Mouse (Mus musculus) brain, embryonic 14.5 days (tissue): ENCODE measurements around the gene Klhl21. TPM values are rescaled to one million over a fixed set of nuclear protein-coding genes. Genes with fewer than 3 reads are reported as not detected.

Experiments used
- DNase-seq: peaks from one replicate; pipeline ENCODE4 v3.0.0-alpha.2; 2011; ENCODE audit warnings: low read depth
- CTCF ChIP-seq: fragments of 200-500 bp; IDR thresholded peaks from 2 replicates; pipeline ENCODE4 v1.5.1; 2012; ENCODE audit warnings: inconsistent platforms, mild to moderate bottlenecking, moderate library complexity, borderline replicate concordance; ENCODE audit not compliant: insufficient read depth, insufficient read length; ENCODE audit errors: extremely low read depth
- POLR2A ChIP-seq: fragments of 200-500 bp; IDR thresholded peaks from 2 replicates; pipeline ENCODE4 v1.6.1; 2012; ENCODE audit warnings: mild to moderate bottlenecking, inconsistent platforms, borderline replicate concordance; ENCODE audit not compliant: poor library complexity, insufficient read depth, insufficient read length, severe bottlenecking; ENCODE audit errors: extremely low read depth
- polyA plus RNA-seq: library from polyadenylated mRNA; depleted of rRNA; stranded (reverse); fragments of >200 nt; gene quantifications from 2 replicates; pipeline ENCODE4 v1.2.3, GENCODE M21; 2012

Gene Klhl21
- polyA plus RNA-seq, 1 experiment: 5.0 TPM

DNA sequence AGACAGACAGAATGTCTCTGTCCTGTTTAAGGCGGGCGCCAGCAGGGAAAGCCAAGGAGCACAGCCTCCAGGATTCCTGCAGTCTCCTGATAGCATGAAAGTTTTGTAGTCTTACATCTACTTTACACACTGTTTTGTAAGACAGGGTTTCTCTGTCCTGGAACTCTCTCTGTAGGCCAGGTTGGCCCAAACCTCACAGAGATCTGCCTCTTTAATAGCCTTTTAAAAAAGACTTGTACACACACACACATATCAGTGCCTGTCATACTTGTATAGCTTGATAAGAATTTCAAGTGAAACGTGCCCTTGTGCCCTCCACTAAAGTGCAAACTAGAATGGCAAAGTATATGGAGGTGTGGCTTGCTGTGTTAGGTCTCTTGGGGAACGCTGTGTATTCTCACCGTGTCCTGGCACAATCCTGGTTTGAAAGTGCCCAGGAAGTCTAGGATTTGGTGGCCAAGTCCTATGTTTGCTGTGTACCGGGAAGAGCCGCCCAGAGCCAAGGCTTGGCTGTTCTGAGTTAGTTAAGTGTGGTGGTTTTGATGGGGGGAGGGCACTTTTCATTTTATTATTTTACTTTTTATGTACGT is 2.7 kb downstream of the Klhl21 start:
- no peak for DNase-seq
- TF ChIP-seq POLR2A: no peak
- TF ChIP-seq CTCF: no peak

- TF ChIP-seq CTCF (no peak), POLR2A (no peak)
Measured at GRCm38 (mm10) chr4:152012109-152012508, 3.5 kb downstream of the Klhl21 start.

GRCm38 (mm10) chr4:152013036-152013813 is 4.6 kb downstream of the Klhl21 start:
- TF ChIP-seq POLR2A: no peak
- TF ChIP-seq CTCF: no peak
- no peak for DNase-seq

More at GRCm38 (mm10) chr4:152012109-152012508, 3.5 kb downstream of the Klhl21 start:
- no peak for DNase-seq

DNA sequence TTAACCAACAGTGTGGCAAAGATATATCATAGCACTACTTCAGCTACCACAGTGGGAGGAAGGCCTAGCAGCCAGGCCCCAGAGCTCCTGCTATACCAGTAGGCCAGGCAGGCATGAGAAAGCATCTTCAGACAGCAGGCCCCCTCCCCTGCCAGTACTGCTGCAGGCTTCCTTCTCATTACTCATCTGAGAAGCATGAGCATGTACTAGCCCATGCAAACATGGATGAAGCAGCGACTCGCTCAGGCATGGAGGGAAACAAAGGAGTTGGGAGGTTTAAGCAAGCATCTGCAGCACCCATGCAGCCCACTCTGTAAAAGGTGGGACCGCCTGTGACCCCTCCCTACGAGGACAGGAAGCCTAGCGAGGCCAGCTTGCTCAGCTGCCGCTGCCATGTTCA is 10.5 kb downstream of the Klhl21 start:
- DNase-seq: no peak
- no peak for TF ChIP-seq CTCF
- TF ChIP-seq POLR2A: no peak

DNA sequence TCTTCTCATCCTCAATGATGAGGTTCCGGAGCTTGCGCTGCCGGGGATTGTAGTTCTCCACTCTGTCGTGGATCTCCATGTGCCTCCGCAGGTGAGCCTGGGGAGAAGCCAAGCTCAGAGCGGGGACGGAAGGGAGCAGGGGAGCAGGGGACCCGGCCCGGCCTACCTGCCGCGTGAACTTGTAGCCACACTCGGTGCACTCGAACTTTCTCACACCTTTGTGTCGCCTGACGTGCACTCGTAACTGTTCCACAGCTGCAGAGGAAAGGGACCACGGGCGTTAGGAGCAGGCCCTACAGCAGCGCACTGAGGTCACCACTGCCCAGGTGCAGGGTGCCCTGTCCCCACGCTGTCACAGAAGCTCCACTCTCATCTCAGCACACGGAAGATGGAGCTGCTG is 11.4 kb downstream of the Klhl21 start:
- TF ChIP-seq CTCF (no peak), POLR2A (no peak)
- DNase-seq: no peak

GRCm38 (mm10) chr4:152021568-152022097 is 13.0 kb downstream of the Klhl21 start:
- TF ChIP-seq CTCF (no peak), POLR2A (no peak)
- no peak for DNase-seq

DNA sequence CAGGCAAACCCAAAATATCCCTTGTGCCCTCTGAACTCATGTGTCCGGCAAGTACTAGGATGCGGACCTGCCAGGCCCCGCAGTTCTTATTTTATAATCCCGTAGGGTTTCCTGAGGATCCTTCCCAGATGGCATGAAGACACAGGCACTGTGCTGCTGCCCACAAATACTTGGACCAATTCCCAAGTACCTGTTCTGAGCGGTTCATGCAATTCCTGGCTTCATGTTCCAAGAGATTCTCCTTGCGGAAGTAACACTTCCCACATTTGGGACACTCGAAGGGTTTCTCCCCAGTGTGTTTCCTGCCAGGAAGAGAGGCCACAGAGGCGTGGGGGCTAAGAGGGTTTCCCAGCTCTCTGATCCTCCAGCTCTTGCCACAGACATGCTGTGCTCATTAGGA is 13.9 kb downstream of the Klhl21 start:
- DNase-seq: no peak

DNA sequence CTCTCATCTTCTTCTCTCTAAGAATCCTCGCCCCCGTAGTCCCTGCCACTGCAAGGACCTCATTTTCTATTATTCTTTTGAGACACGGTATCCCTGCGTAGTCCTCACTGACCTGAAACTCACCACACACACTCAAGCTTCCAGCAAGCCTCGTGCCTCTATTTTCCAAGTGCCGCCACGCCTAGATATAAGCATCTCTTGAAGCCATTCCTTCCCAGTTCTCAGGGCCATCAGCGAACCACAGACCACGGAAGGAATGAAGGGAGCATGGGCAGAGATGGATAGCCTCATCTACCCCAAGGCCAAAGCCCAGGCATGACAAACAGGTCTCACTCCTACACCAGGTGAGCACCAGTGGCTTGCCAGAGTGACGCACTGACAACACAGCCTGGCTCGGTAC is 15.9 kb downstream of the Klhl21 start:
- no peak for DNase-seq
- TF ChIP-seq POLR2A (no peak), CTCF (no peak)

More for the DNA sequence above, 13.9 kb downstream of the Klhl21 start:
- no peak for TF ChIP-seq CTCF
- TF ChIP-seq POLR2A: no peak

DNA sequence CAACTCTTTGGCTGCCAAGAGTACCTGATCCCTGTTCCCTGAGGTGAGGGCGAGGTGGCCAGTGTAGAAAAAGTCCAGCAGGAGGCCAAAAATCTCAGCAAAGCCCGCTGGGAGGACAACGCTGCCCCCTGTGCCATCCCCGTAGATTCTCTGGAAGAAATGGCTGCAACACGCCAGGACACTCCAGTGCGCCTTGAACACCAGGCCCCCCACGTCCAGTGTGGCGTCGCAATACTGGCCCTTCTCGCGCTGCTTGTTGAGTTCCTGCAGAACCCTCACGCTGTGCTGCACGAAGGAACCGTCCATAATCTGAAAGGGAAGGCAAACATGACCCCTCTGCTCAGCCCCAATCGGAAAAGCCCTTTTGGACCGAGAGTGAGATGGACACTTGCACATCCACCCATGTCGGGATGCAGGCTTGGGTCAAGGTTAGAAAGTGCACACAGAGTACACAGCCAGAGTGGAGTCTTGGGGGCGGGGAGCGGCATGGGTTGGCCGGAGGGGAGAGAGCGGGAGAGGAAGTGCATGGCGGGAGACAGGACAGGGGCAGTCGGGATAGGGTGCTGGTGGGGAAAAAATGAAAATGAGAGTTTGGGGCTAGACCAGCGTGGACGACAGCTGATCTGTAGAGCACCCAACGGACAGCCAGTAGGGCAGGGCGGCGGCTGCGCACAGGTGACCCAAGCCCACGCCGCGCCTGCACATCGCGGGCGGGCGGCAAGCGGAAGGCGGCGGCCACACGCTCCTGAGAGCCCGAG is 18.3 kb downstream of the Klhl21 start:
- TF ChIP-seq CTCF (no peak), POLR2A (no peak)
- no peak for DNase-seq

GRCm38 (mm10) chr4:152027524-152027923 is 18.9 kb downstream of the Klhl21 start, which contains the start of gene Zbtb48:
TSS of gene Zbtb48 (minus strand) at chr4:152027671.
- TF ChIP-seq CTCF: no peak
- peak; percentile 71; the same call in 1 of the 2 replicates for TF ChIP-seq POLR2A
- DNase-seq: peak; percentile 98

GRCm38 (mm10) chr4:152028456-152028855 is 19.9 kb downstream of the Klhl21 start:
- DNase-seq: no peak

DNA sequence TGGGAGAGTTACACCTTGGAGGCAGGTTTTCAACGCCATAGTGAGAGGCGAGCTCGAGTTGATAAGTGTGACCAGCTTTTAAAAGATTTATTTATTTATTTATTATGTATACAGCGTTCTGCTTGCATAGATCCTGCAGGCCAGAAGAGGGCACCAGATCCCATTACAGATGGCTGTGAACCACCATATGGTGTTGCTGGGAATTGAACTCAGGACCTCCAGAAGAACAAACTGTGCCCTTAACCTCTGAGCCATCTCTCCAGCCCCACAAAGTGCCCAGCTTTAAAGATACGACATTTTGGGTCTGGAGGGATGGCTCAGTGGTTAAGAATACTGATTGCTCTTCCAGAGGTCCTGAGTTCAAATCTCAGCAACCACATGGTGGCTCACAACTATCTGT is 20.5 kb downstream of the Klhl21 start:
- TF ChIP-seq POLR2A (no peak), CTCF (peak; percentile 8; the same call in 1 of the 2 replicates)
- peak; percentile 8 for DNase-seq

More at GRCm38 (mm10) chr4:152028456-152028855, 19.9 kb downstream of the Klhl21 start:
- TF ChIP-seq POLR2A (no peak), CTCF (no peak)

DNA sequence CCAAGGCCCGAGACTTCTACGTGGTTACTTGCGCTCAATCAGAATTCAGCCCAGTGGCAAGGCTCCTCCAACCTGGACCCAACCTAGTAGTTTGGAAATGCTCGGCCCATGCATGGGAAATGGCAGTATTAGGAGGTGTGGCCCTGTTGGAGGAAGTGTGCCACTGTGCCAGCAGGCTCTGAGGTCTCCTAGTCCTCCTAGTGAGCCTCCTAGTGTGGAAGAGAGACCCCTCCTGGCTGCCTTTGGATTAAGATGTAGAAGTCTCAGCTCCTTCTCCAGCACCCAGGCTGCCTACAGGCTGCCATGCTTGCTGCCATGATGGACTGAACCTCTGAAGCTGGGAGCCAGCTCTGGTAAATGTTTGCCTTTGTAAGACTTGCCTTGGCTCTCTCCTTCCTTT is 21.4 kb downstream of the Klhl21 start:
- peak; percentile 58 for DNase-seq
- TF ChIP-seq CTCF: peak; percentile 12; the same call in 1 of the 2 replicates
- TF ChIP-seq POLR2A: no peak
